Mouse (Mus musculus): Measurements from ENCODE around the gene Grwd1. TPM values are rescaled to one million over a fixed set of nuclear protein-coding genes. Genes with fewer than 3 reads are reported as not detected.

Grwd1 gene
- total RNA-seq, 2 experiments from 2014 or later, result 15.0 to 15.2 TPM

GRCm38 (mm10) chr7:45842950-45843744 lies 12.4 kb upstream of the Grwd1 start:
- DNase-seq, result no peak

GRCm38 (mm10) chr7:45833924-45834323 lies 3.2 kb upstream of the Grwd1 start:
- DNase-seq, result no peak

- DNase-seq, result no peak
Observed at GRCm38 (mm10) chr7:45833148-45833790, 2.5 kb upstream of the Grwd1 start.

- DNase-seq, result no peak
Observed at GRCm38 (mm10) chr7:45832428-45832827, 1.7 kb upstream of the Grwd1 start.

- no peak for DNase-seq
Observed at GRCm38 (mm10) chr7:45831128-45831525, 383 bp upstream of the Grwd1 start.

GRCm38 (mm10) chr7:45826631-45827030 lies 4.1 kb downstream of the Grwd1 start:
- no peak for DNase-seq

GRCm38 (mm10) chr7:45824598-45824997 lies 6.1 kb downstream of the Grwd1 start, which contains the start of gene Kcnj14:
Gene Kcnj14 (minus strand): TSS chr7:45824782.
- DNase-seq, result peak in 1 of 2 experiments; percentile 37

GRCm38 (mm10) chr7:45820913-45821312 lies 9.8 kb downstream of the Grwd1 start:
- no peak for DNase-seq

GRCm38 (mm10) chr7:45819843-45820242 lies 10.9 kb downstream of the Grwd1 start:
- no peak for DNase-seq

- DNase-seq, result no peak
Observed at GRCm38 (mm10) chr7:45815984-45816351, 14.8 kb downstream of the Grwd1 start.

- no peak for DNase-seq
Observed at GRCm38 (mm10) chr7:45815323-45815983, 15.3 kb downstream of the Grwd1 start.

- DNase-seq, result no peak
Observed at GRCm38 (mm10) chr7:45814841-45815240, 15.9 kb downstream of the Grwd1 start.

GRCm38 (mm10) chr7:45813787-45814779 lies 16.7 kb downstream of the Grwd1 start, which contains the start of gene Cyth2:
Gene Cyth2 (minus strand): TSS chr7:45814581.
- peak; percentile 99 to 100 for DNase-seq

GRCm38 (mm10) chr7:45812921-45813320 lies 17.8 kb downstream of the Grwd1 start:
- no peak for DNase-seq

- DNase-seq, result peak in 1 of 2 experiments; percentile 42
Observed at GRCm38 (mm10) chr7:45809276-45810075, 21.3 kb downstream of the Grwd1 start.

GRCm38 (mm10) chr7:45808471-45808870 lies 22.3 kb downstream of the Grwd1 start:
- DNase-seq, result no peak

- no peak for DNase-seq
Observed at GRCm38 (mm10) chr7:45805941-45806340, 24.8 kb downstream of the Grwd1 start.

GRCm38 (mm10) chr7:45802551-45802950 lies 28.2 kb downstream of the Grwd1 start:
- no peak for DNase-seq

- peak; percentile 90 to 94 for DNase-seq
Observed at GRCm38 (mm10) chr7:45801348-45801747, 29.4 kb downstream of the Grwd1 start.

GRCm38 (mm10) chr7:45800546-45801204 lies 30.1 kb downstream of the Grwd1 start:
- peak; percentile 29 to 33 for DNase-seq

All from heart, adult 18-20 months (tissue).